Mouse (Mus musculus): ENCODE measurements around the gene Slc41a2. TPM values are rescaled to one million over a fixed set of nuclear protein-coding genes. Genes with fewer than 3 reads are reported as not detected.

The Slc41a2 gene
- polyA plus RNA-seq, 1 experiment from 2014 or later: 19.3 TPM

GRCm38 (mm10) chr10:83310356-83310755 is 27.3 kb downstream of the Slc41a2 start:
- 93% methylated on average over 7 of the region's 7 CpGs for WGBS (ENCODE audit: missing documents)
- Histone ChIP-seq H3K4me3 (ENCODE audit: inconsistent target) (no peak overlapping the region), H3K36me3 (ENCODE audit: inconsistent target) (peaks cover 33% of the 10 kb centered on the region; the same call in 1 of the 2 replicates), H3K27ac (no peak overlapping the region), H3K79me2 (ENCODE audit: inconsistent target) (no peaks in the 10 kb centered on the region)

- H3K4me3 ChIP-seq (ENCODE audit: inconsistent target): no peak overlapping the region
- peaks cover 4% of the 10 kb centered on the region; the same call in 1 of the 2 replicates for H3K36me3 ChIP-seq (ENCODE audit: inconsistent target)
- 4% methylated on average over 4 of the region's 4 CpGs for WGBS (ENCODE audit: missing documents)
- no peaks in the 10 kb centered on the region for H3K79me2 ChIP-seq (ENCODE audit: inconsistent target)
- H3K27ac ChIP-seq: peak overlapping the region; percentile 96
These were observed 36.0 kb downstream of the Slc41a2 start for GRCm38 (mm10) chr10:83301687-83302086.

GRCm38 (mm10) chr10:83301054-83301453 is 36.6 kb downstream of the Slc41a2 start:
- H3K36me3 ChIP-seq (ENCODE audit: inconsistent target): peaks cover 4% of the 10 kb centered on the region; the same call in 1 of the 2 replicates
- no peak overlapping the region for H3K4me3 ChIP-seq (ENCODE audit: inconsistent target)
- 30% methylated on average over 3 of the region's 3 CpGs for WGBS (ENCODE audit: missing documents)
- H3K27ac ChIP-seq: peak overlapping the region; percentile 96
- H3K79me2 ChIP-seq (ENCODE audit: inconsistent target): no peaks in the 10 kb centered on the region

- no peaks in the 10 kb centered on the region for H3K79me2 ChIP-seq (ENCODE audit: inconsistent target)
- H3K4me3 ChIP-seq (ENCODE audit: inconsistent target): no peak overlapping the region
- no peak overlapping the region for H3K27ac ChIP-seq
- WGBS (ENCODE audit: missing documents): 95% methylated on average over 3 of the region's 4 CpGs
- H3K36me3 ChIP-seq (ENCODE audit: inconsistent target): peaks cover 16% of the 10 kb centered on the region
These were observed 40.7 kb downstream of the Slc41a2 start for GRCm38 (mm10) chr10:83297017-83297416.

GRCm38 (mm10) chr10:83294746-83295145 is 42.9 kb downstream of the Slc41a2 start:
- no peak overlapping the region for H3K4me3 ChIP-seq (ENCODE audit: inconsistent target)
- no peaks in the 10 kb centered on the region for H3K79me2 ChIP-seq (ENCODE audit: inconsistent target)
- H3K27ac ChIP-seq: no peak overlapping the region
- WGBS (ENCODE audit: missing documents): 40% methylated on average over 9 of the region's 9 CpGs
- H3K36me3 ChIP-seq (ENCODE audit: inconsistent target): peaks cover 23% of the 10 kb centered on the region

GRCm38 (mm10) chr10:83293352-83293751 is 44.3 kb downstream of the Slc41a2 start:
- 98% methylated on average over 9 of the region's 9 CpGs for WGBS (ENCODE audit: missing documents)

GRCm38 (mm10) chr10:83291731-83292130 is 46.0 kb downstream of the Slc41a2 start:
- H3K79me2 ChIP-seq (ENCODE audit: inconsistent target): no peaks in the 10 kb centered on the region
- WGBS (ENCODE audit: missing documents): 89% methylated on average over 10 of the region's 11 CpGs
- no peak overlapping the region for H3K27ac ChIP-seq
- peaks cover 30% of the 10 kb centered on the region for H3K36me3 ChIP-seq (ENCODE audit: inconsistent target)
- no peak overlapping the region for H3K4me3 ChIP-seq (ENCODE audit: inconsistent target)

More at GRCm38 (mm10) chr10:83293352-83293751, 44.3 kb downstream of the Slc41a2 start:
- H3K79me2 ChIP-seq (ENCODE audit: inconsistent target): no peaks in the 10 kb centered on the region
- H3K27ac ChIP-seq: no peak overlapping the region
- H3K36me3 ChIP-seq (ENCODE audit: inconsistent target): peaks cover 23% of the 10 kb centered on the region
- no peak overlapping the region for H3K4me3 ChIP-seq (ENCODE audit: inconsistent target)

GRCm38 (mm10) chr10:83287828-83288227 is 49.9 kb downstream of the Slc41a2 start:
- WGBS (ENCODE audit: missing documents): 82% methylated on average over 6 of the region's 6 CpGs
- H3K4me3 ChIP-seq (ENCODE audit: inconsistent target): no peak overlapping the region
- peaks cover 26% of the 10 kb centered on the region for H3K36me3 ChIP-seq (ENCODE audit: inconsistent target)
- H3K27ac ChIP-seq: no peak overlapping the region
- no peaks in the 10 kb centered on the region for H3K79me2 ChIP-seq (ENCODE audit: inconsistent target)

GRCm38 (mm10) chr10:83286399-83286798 is 51.3 kb downstream of the Slc41a2 start:
- Histone ChIP-seq H3K4me3 (ENCODE audit: inconsistent target) (no peak overlapping the region), H3K36me3 (ENCODE audit: inconsistent target) (peaks cover 21% of the 10 kb centered on the region), H3K79me2 (ENCODE audit: inconsistent target) (no peaks in the 10 kb centered on the region), H3K27ac (no peak overlapping the region)
- WGBS (ENCODE audit: missing documents): 59% methylated on average over 7 of the region's 7 CpGs

GRCm38 (mm10) chr10:83285724-83286256 is 51.9 kb downstream of the Slc41a2 start:
- Histone ChIP-seq H3K79me2 (ENCODE audit: inconsistent target) (no peaks in the 10 kb centered on the region), H3K36me3 (ENCODE audit: inconsistent target) (peaks cover 19% of the 10 kb centered on the region), H3K4me3 (ENCODE audit: inconsistent target) (no peak overlapping the region), H3K27ac (no peak overlapping the region)
- WGBS (ENCODE audit: missing documents): 88% methylated on average over 7 of the region's 7 CpGs

- Histone ChIP-seq H3K79me2 (ENCODE audit: inconsistent target) (no peaks in the 10 kb centered on the region), H3K36me3 (ENCODE audit: inconsistent target) (peaks cover 21% of the 10 kb centered on the region), H3K27ac (no peak overlapping the region), H3K4me3 (ENCODE audit: inconsistent target) (no peak overlapping the region)
- WGBS (ENCODE audit: missing documents): 92% methylated on average over 4 of the region's 4 CpGs
These were observed 52.8 kb downstream of the Slc41a2 start for GRCm38 (mm10) chr10:83284916-83285315.

GRCm38 (mm10) chr10:83266731-83267130 is 71.0 kb downstream of the Slc41a2 start:
- WGBS (ENCODE audit: missing documents): 88% methylated on average over 13 of the region's 13 CpGs
- Histone ChIP-seq H3K79me2 (ENCODE audit: inconsistent target) (no peaks in the 10 kb centered on the region), H3K36me3 (ENCODE audit: inconsistent target) (no peaks in the 10 kb centered on the region), H3K4me3 (ENCODE audit: inconsistent target) (no peak overlapping the region), H3K27ac (no peak overlapping the region)

- WGBS (ENCODE audit: missing documents): 94% methylated on average over 5 of the region's 5 CpGs
These were observed 71.4 kb downstream of the Slc41a2 start for GRCm38 (mm10) chr10:83266241-83266640.

GRCm38 (mm10) chr10:83264680-83265079 is 73.0 kb downstream of the Slc41a2 start:
- Histone ChIP-seq H3K79me2 (ENCODE audit: inconsistent target) (no peaks in the 10 kb centered on the region), H3K36me3 (ENCODE audit: inconsistent target) (no peaks in the 10 kb centered on the region), H3K27ac (no peak overlapping the region), H3K4me3 (ENCODE audit: inconsistent target) (no peak overlapping the region)
- WGBS (ENCODE audit: missing documents): 61% methylated on average over 8 of the region's 8 CpGs

More at GRCm38 (mm10) chr10:83266241-83266640, 71.4 kb downstream of the Slc41a2 start:
- Histone ChIP-seq H3K36me3 (ENCODE audit: inconsistent target) (no peaks in the 10 kb centered on the region), H3K4me3 (ENCODE audit: inconsistent target) (no peak overlapping the region), H3K27ac (no peak overlapping the region), H3K79me2 (ENCODE audit: inconsistent target) (no peaks in the 10 kb centered on the region)

GRCm38 (mm10) chr10:83264056-83264455 is 73.6 kb downstream of the Slc41a2 start:
- H3K79me2 ChIP-seq (ENCODE audit: inconsistent target): no peaks in the 10 kb centered on the region
- H3K36me3 ChIP-seq (ENCODE audit: inconsistent target): no peaks in the 10 kb centered on the region
- no peak overlapping the region for H3K27ac ChIP-seq
- no peak overlapping the region for H3K4me3 ChIP-seq (ENCODE audit: inconsistent target)
- 68% methylated on average over 2 of the region's 2 CpGs for WGBS (ENCODE audit: missing documents)

- 87% methylated on average over 4 of the region's 4 CpGs for WGBS (ENCODE audit: missing documents)
- Histone ChIP-seq H3K79me2 (ENCODE audit: inconsistent target) (no peaks in the 10 kb centered on the region), H3K4me3 (ENCODE audit: inconsistent target) (no peak overlapping the region), H3K27ac (no peak overlapping the region), H3K36me3 (ENCODE audit: inconsistent target) (0 out of 2 replicates have a peak, but pooled peaks cover 6% of the 10 kb centered on the region)
These were observed 76.4 kb downstream of the Slc41a2 start for GRCm38 (mm10) chr10:83261264-83261663.
